Mouse (Mus musculus) layer of hippocampus, postnatal 36 days (tissue): ENCODE measurements around the gene Ak2. TPM values are rescaled to one million over a fixed set of nuclear protein-coding genes. Genes with fewer than 3 reads are reported as not detected.

Experiments
- DNase-seq, 2 experiments: peaks; one replicate each; pipeline ENCODE4 v3.0.0; 2022
- total RNA-seq, 2 experiments: library from RNA; stranded (reverse); gene quantifications; 2 replicates each; pipeline ENCODE4 v1.2.3; 2021

The Ak2 gene
- total RNA-seq, 2 experiments from 2014 or later: 26.3 to 26.9 TPM

DNA sequence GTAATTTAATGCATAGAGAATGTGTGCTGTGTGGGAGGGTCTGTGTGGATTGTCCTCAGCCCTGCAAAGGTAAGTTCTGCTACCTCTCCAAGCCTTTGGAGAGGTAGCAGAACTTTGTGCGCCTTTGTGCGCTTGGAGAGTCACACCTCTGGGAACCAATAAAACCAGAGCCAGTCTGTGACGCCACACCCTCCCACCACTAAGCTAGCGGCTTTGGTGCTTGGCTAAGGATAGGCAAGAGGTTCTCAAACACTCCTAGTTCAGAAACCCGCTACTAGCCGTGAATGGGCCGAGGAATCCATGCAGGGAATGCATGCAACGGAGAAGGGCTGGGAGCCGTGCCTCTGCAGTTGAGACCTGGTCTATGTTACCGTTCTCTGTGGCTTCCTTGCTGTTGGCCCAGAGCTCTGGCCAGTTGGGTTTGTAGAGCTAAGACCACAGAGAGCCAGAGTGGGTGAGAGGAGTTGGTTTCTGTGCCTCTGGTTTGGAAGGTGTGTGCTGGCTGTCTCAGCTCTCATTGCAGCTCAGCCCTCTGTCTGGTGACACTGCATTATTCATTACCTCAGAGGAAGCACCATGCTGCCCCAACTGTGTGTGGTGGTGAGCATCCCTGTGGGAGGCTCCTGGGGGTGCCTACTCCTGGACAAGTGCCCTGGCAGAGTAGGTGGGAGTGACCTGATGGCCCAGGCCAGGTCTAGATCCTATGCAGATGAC lies 21.6 kb downstream of the Ak2 start:
- no peak for DNase-seq

GRCm38 (mm10) chr4:129016329-129016728 lies 24.6 kb downstream of the Ak2 start:
- no peak for DNase-seq

GRCm38 (mm10) chr4:129017150-129017549 lies 25.4 kb downstream of the Ak2 start:
- DNase-seq: no peak

- no peak for DNase-seq
Measured at GRCm38 (mm10) chr4:129018788-129019435, 27.2 kb downstream of the Ak2 start.

- peak in 1 of 2 experiments; percentile 8 for DNase-seq
Measured at GRCm38 (mm10) chr4:129019788-129020187, 28.0 kb downstream of the Ak2 start.

GRCm38 (mm10) chr4:129020454-129020853 lies 28.7 kb downstream of the Ak2 start:
- DNase-seq: peak; percentile 71 to 76

GRCm38 (mm10) chr4:129021426-129021825 lies 29.7 kb downstream of the Ak2 start:
- DNase-seq: no peak

DNA sequence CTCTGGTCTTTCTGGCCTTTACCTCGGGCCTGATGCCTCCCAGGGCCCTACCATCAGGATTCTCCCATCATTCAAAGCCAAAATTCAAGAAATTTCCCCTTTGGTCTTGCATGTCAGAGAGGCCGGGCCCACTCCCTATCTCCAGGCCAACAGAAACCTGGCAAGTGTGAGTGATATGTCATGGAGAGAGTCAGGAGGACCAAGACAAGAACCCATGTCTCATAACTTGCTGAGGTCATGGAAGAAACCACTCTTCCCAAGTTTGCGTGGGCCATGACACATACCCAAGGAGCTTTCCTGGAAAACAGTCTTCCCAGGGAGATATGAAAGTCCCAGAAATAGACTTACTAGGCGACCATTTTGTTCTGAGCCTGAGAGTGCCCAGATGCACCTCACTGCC lies 30.1 kb downstream of the Ak2 start:
- no peak for DNase-seq

- no peak for DNase-seq
Measured at GRCm38 (mm10) chr4:129023884-129024283, 32.1 kb downstream of the Ak2 start.

- no peak for DNase-seq
Measured at GRCm38 (mm10) chr4:129024775-129025174, 33.0 kb downstream of the Ak2 start.

DNA sequence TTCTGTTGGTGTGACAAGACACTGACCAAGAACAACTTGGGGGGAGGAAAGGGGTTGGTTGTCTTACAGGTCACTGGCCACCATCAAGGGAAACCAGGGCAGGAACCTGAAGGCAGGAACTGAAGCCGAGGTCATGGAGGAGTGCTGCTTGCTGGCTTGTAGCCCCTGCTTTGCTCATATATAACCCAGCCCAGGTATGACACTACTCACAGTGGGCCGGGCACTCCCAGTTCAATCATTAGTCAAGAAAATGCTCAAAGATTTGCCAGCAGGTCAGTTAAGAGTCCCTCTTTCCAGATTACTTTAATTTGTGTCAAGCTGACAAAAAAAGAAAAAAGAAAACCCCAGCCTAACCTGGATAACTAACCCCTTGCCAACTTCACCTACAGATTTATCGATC lies 33.9 kb downstream of the Ak2 start:
- no peak for DNase-seq

DNA sequence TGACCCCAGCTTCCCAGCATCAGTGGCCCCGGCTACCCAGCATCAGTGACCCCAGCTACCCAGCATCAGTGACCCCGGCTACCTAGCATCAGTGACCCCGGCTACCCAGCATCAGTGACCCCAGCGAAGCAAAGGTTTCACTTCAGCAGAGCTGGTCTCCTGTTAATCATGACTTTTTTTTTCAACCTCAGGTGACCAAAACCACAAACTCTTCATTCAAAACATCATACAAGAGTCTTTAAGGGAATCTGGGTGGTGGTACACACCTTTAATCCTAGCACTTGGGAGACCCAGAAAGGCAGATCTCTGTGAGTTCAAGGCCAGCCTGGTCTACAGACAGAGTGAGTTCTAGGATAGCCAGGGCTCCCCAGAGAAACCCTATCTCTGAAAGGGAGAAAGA lies 39.0 kb downstream of the Ak2 start:
- no peak for DNase-seq

DNA sequence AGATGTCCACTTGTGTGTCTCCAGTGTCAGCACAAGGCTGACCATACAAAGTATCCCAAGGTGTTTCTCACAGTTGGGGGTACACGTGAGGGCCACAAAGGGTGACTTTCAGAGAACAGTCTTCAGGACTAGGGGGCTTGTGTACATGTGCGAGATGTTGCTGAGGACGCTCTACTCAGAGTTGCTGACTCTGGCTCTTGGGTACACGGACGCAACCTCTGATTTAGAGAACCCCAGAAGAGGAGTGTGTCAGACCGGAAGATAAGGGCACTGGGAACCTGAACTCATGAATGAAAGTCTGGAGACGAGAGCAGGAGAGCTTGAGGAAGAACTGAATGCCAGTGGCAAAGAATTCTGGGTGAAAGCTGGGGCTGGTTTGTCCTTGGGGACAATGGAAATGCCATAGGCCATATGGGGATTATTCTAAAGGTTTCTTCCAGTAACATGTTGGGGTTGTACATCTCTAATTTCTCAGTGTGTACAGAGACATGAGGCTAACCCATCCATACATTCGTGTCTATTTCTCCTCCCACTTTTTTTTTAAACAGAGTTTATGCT lies 39.7 kb downstream of the Ak2 start:
- no peak for DNase-seq

- DNase-seq: no peak
Measured at GRCm38 (mm10) chr4:129032133-129032962, 40.6 kb downstream of the Ak2 start.

- peak in 1 of 2 experiments; percentile 26 for DNase-seq
Measured at GRCm38 (mm10) chr4:129032963-129033951, 41.5 kb downstream of the Ak2 start.

- DNase-seq: no peak
Measured at GRCm38 (mm10) chr4:129034224-129034623, 42.5 kb downstream of the Ak2 start.

- DNase-seq: no peak
Measured at GRCm38 (mm10) chr4:129034706-129035660, 43.2 kb downstream of the Ak2 start.

GRCm38 (mm10) chr4:129035851-129036445 lies 44.2 kb downstream of the Ak2 start:
- DNase-seq: no peak

DNA sequence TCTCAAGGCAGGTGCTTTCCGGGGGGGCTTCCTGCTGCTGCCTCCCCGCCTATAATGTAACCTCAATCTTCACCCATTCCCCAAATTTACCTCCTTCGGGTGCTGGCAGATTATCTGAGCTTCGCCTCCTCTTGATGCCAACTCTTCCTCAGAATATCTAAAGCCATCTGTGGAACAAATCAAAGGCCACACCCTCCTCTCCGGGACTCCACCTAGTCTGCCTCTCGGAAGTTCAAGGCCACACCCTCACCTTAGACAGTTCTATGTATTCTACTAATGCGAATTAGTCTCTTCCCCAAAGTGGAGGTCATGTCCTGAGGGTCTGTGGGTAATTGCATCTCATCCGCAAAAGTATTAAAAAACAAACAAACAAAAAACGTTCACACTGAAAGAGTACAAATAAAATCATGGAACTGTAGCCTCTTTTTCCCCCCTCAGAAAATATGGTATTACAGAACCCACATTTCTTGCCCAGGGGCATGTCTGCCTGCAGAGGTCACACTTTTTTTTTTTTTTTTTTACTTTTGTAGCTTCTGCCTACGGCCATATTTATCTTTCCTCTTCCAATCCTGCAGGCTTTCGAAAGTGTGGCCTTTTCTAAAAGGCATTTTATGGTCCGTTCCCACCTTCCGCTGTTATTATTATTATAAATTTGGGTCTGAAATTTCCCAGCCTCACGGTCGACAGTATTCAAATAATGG lies 56.1 kb downstream of the Ak2 start:
- DNase-seq: no peak
